Mouse (Mus musculus): ENCODE data around the gene Bdkrb1.

The Bdkrb1 gene

GRCm38 (mm10) chr12:105598503-105598902 lies 4.4 kb upstream of the Bdkrb1 start:
- DNase-seq (ENCODE audit: low spot score in 2 of 2), result no peak

- no peak for DNase-seq (ENCODE audit: low spot score in 2 of 2)
These were observed 3.8 kb upstream of the Bdkrb1 start for GRCm38 (mm10) chr12:105599098-105599497.

GRCm38 (mm10) chr12:105601586-105601985 lies 1.3 kb upstream of the Bdkrb1 start:
- no peak for DNase-seq (ENCODE audit: low spot score in 2 of 2)

- no peak for DNase-seq (ENCODE audit: low spot score in 2 of 2)
These were observed 1.0 kb downstream of the Bdkrb1 start for GRCm38 (mm10) chr12:105603904-105604303.

GRCm38 (mm10) chr12:105605212-105605611 lies 2.3 kb downstream of the Bdkrb1 start:
- no peak for DNase-seq (ENCODE audit: low spot score in 2 of 2)

- DNase-seq (ENCODE audit: low spot score in 2 of 2), result no peak
These were observed 4.0 kb downstream of the Bdkrb1 start for GRCm38 (mm10) chr12:105606881-105607280.

- no peak for DNase-seq (ENCODE audit: low spot score in 2 of 2)
These were observed 8.2 kb downstream of the Bdkrb1 start for GRCm38 (mm10) chr12:105611045-105611444.

- peak in 1 of 2 experiments; percentile 46 for DNase-seq (ENCODE audit: low spot score in 2 of 2)
These were observed 8.9 kb downstream of the Bdkrb1 start for GRCm38 (mm10) chr12:105611748-105612147.

GRCm38 (mm10) chr12:105613559-105613958 lies 10.7 kb downstream of the Bdkrb1 start:
- DNase-seq (ENCODE audit: low spot score in 2 of 2), result no peak

GRCm38 (mm10) chr12:105622048-105622447 lies 19.2 kb downstream of the Bdkrb1 start:
- no peak for DNase-seq (ENCODE audit: low spot score in 2 of 2)

GRCm38 (mm10) chr12:105622981-105623539 lies 20.2 kb downstream of the Bdkrb1 start:
- no peak for DNase-seq (ENCODE audit: low spot score in 2 of 2)

- no peak for DNase-seq (ENCODE audit: low spot score in 2 of 2)
These were observed 22.9 kb downstream of the Bdkrb1 start for GRCm38 (mm10) chr12:105625798-105626197.

- DNase-seq (ENCODE audit: low spot score in 2 of 2), result no peak
These were observed 31.6 kb downstream of the Bdkrb1 start for GRCm38 (mm10) chr12:105634374-105635067.

GRCm38 (mm10) chr12:105636551-105636950 lies 33.7 kb downstream of the Bdkrb1 start:
- no peak for DNase-seq (ENCODE audit: low spot score in 2 of 2)

GRCm38 (mm10) chr12:105637554-105637953 lies 34.7 kb downstream of the Bdkrb1 start:
- DNase-seq (ENCODE audit: low spot score in 2 of 2), result no peak

GRCm38 (mm10) chr12:105642770-105643321 lies 40.0 kb downstream of the Bdkrb1 start:
- no peak for DNase-seq (ENCODE audit: low spot score in 2 of 2)

Data from thymus, postnatal 10 days (tissue).